Mouse (Mus musculus) CH12.LX (cell line): Measurements from ENCODE around the gene Pdzd2. TPM values are rescaled to one million over a fixed set of nuclear protein-coding genes. Genes with fewer than 3 reads are reported as not detected.

ENCODE experiments used
- DNase-seq: peaks from one replicate; pipeline ENCODE4 v3.0.0-alpha.2; 2013; ENCODE audit errors: extremely low read depth
- H3K27ac ChIP-seq: 2 replicates; pipeline ENCODE4 v1.5.1; 2012; ENCODE audit warnings: low read depth, mild to moderate bottlenecking, control low read depth, moderate library complexity; ENCODE audit not compliant: insufficient read depth
- H3K27me3 ChIP-seq: replicated peaks from 2 replicates; pipeline ENCODE3; 2012; ENCODE audit warnings: inconsistent platforms
- H3K36me3 ChIP-seq, 2 experiments: replicated peaks in 1 of 2; 2 replicates each; pipeline versions ENCODE3 to v1.6.1; 2012; ENCODE audit warnings: inconsistent platforms in 1 of 2, low read length in 1 of 2, mild to moderate bottlenecking in 1 of 2, mixed read lengths in 1 of 2, moderate library complexity in 1 of 2; ENCODE audit not compliant: control insufficient read depth in 1 of 2, insufficient read depth in 1 of 2
- H3K4me1 ChIP-seq, 2 experiments: 2 replicates each; pipeline ENCODE4 v1.6.1; 2012; ENCODE audit warnings: inconsistent platforms in 1 of 2, moderate library complexity in 1 of 2; ENCODE audit not compliant: insufficient read depth in 2 of 2, control insufficient read depth in 1 of 2
- H3K4me2 ChIP-seq: 2 replicates; pipeline ENCODE4 v1.6.1; 2012; ENCODE audit warnings: low read depth, mild to moderate bottlenecking, control low read depth; ENCODE audit not compliant: poor library complexity, insufficient read depth, severe bottlenecking
- H3K4me3 ChIP-seq, 3 experiments: fragments of 150-350 bp in 1 of 3; sonication (generic) in 1 of 3; replicated peaks in 1 of 3; 2 replicates each; pipeline versions ENCODE3 to v1.5.1; 2011 to 2012; ENCODE audit warnings: low read depth in 2 of 3, low read length in 2 of 3, mild to moderate bottlenecking in 2 of 3, moderate library complexity in 2 of 3, control low read depth in 1 of 3, improper control_type of control experiment in 1 of 3, inconsistent platforms in 1 of 3, mixed read lengths in 1 of 3; ENCODE audit not compliant: poor library complexity in 1 of 3
- H3K79me2 ChIP-seq: replicated peaks from 2 replicates; pipeline ENCODE4 v1.6.1; 2012; ENCODE audit warnings: mild to moderate bottlenecking, moderate library complexity; ENCODE audit not compliant: control insufficient read depth, poor library complexity, insufficient read depth, severe bottlenecking; ENCODE audit errors: extremely low read depth
- H3K9ac ChIP-seq: 2 replicates; pipeline ENCODE4 v1.6.1; 2012; ENCODE audit warnings: low read depth, mild to moderate bottlenecking, control low read depth, moderate library complexity; ENCODE audit not compliant: insufficient read depth
- H3K9me3 ChIP-seq: replicated peaks from 2 replicates; pipeline ENCODE3; 2012; ENCODE audit warnings: low read length, inconsistent platforms, mixed read lengths
- BHLHE40 ChIP-seq: IDR thresholded peaks from 2 replicates; pipeline ENCODE4 v1.6.1; 2011; ENCODE audit warnings: mild to moderate bottlenecking, low read depth, low read length, improper control_type of control experiment
- CHD1 ChIP-seq: IDR thresholded peaks from 2 replicates; pipeline ENCODE4 v1.6.1; 2012; ENCODE audit warnings: low read depth, low read length, improper control_type of control experiment, inconsistent platforms
- CHD2 ChIP-seq: IDR thresholded peaks from 2 replicates; pipeline ENCODE4 v1.6.1; 2011; ENCODE audit warnings: low read length, improper control_type of control experiment
- CTCF ChIP-seq, 2 experiments: IDR thresholded peaks in 1 of 2; conservative IDR thresholded peaks in 1 of 2; 2 replicates each; pipeline ENCODE4 v1.5.1; 2011 to 2012; ENCODE audit warnings: low read depth in 2 of 2, low read length in 2 of 2, improper control_type of control experiment in 1 of 2, inconsistent platforms in 1 of 2, mild to moderate bottlenecking in 1 of 2, moderate library complexity in 1 of 2
- E2F4 ChIP-seq: IDR thresholded peaks from 2 replicates; pipeline ENCODE4 v1.6.1; 2011; ENCODE audit warnings: low read depth, low read length, improper control_type of control experiment; ENCODE audit not compliant: insufficient replicate concordance
- ELF1 ChIP-seq: IDR thresholded peaks from 2 replicates; pipeline ENCODE4 v1.6.1; 2014; ENCODE audit warnings: low read depth, mild to moderate bottlenecking, inconsistent platforms, low read length, improper control_type of control experiment
- EP300 ChIP-seq: IDR thresholded peaks from 2 replicates; pipeline ENCODE4 v1.6.1; 2011; ENCODE audit warnings: low read length, improper control_type of control experiment
- ETS1 ChIP-seq: conservative IDR thresholded peaks from 2 replicates; pipeline ENCODE4 v1.6.1; 2012; ENCODE audit warnings: low read depth, mild to moderate bottlenecking, inconsistent platforms, low read length, improper control_type of control experiment, moderate library complexity
- GABPA ChIP-seq: IDR thresholded peaks from 2 replicates; pipeline ENCODE4 v1.6.1; 2012; ENCODE audit warnings: low read depth, low read length, improper control_type of control experiment, inconsistent platforms; ENCODE audit not compliant: insufficient replicate concordance
- HCFC1 ChIP-seq: IDR thresholded peaks from 2 replicates; pipeline ENCODE4 v1.6.1; 2012; ENCODE audit warnings: low read depth, mild to moderate bottlenecking, inconsistent platforms, low read length, improper control_type of control experiment
- IRF4 ChIP-seq: IDR thresholded peaks from 2 replicates; pipeline ENCODE4 v1.6.1; 2014; ENCODE audit warnings: low read depth, mild to moderate bottlenecking, inconsistent platforms, low read length, improper control_type of control experiment
- JUN ChIP-seq: IDR thresholded peaks from 2 replicates; pipeline ENCODE4 v1.6.1; 2011; ENCODE audit warnings: low read depth, mild to moderate bottlenecking, low read length, improper control_type of control experiment, moderate library complexity; ENCODE audit not compliant: insufficient read depth
- JUND ChIP-seq: conservative IDR thresholded peaks from 2 replicates; pipeline ENCODE4 v1.6.1; 2011; ENCODE audit warnings: low read depth, low read length, improper control_type of control experiment
- KAT2A ChIP-seq: IDR thresholded peaks from 2 replicates; pipeline ENCODE4 v1.6.1; 2012; ENCODE audit warnings: low read length, improper control_type of control experiment, inconsistent platforms; ENCODE audit not compliant: insufficient replicate concordance
- MAFK ChIP-seq: IDR thresholded peaks from 2 replicates; pipeline ENCODE4 v1.6.1; 2011; ENCODE audit warnings: low read length, improper control_type of control experiment; ENCODE audit not compliant: insufficient replicate concordance
- MAX ChIP-seq: IDR thresholded peaks from 2 replicates; pipeline ENCODE4 v1.6.1; 2011; ENCODE audit warnings: low read length, improper control_type of control experiment
- MAZ ChIP-seq: IDR thresholded peaks from 2 replicates; pipeline ENCODE4 v1.6.1; 2012; ENCODE audit warnings: low read depth, mild to moderate bottlenecking, inconsistent platforms, low read length, improper control_type of control experiment, moderate library complexity
- MEF2A ChIP-seq: IDR thresholded peaks from 2 replicates; pipeline ENCODE4 v1.6.1; 2014; ENCODE audit warnings: low read depth, mild to moderate bottlenecking, inconsistent platforms, low read length, improper control_type of control experiment, borderline replicate concordance
- MXI1 ChIP-seq: IDR thresholded peaks from 2 replicates; pipeline ENCODE4 v1.6.1; 2011; ENCODE audit warnings: mild to moderate bottlenecking, low read depth, low read length, improper control_type of control experiment
- MYC ChIP-seq: IDR thresholded peaks from 2 replicates; pipeline ENCODE4 v1.6.1; 2011; ENCODE audit warnings: low read depth, mild to moderate bottlenecking, improper control_type of control experiment, low read length
- NELFE ChIP-seq: IDR thresholded peaks from 2 replicates; pipeline ENCODE4 v1.6.1; 2011; ENCODE audit warnings: low read depth, low read length, improper control_type of control experiment
- NRF1 ChIP-seq: IDR thresholded peaks from 2 replicates; pipeline ENCODE4 v1.6.1; 2014; ENCODE audit warnings: low read depth, mild to moderate bottlenecking, inconsistent platforms, low read length, improper control_type of control experiment, moderate library complexity
- PAX5 ChIP-seq: IDR thresholded peaks from 2 replicates; pipeline ENCODE4 v1.6.1; 2012; ENCODE audit warnings: low read length, inconsistent platforms, mixed read lengths
- POLR2A ChIP-seq: IDR thresholded peaks from 2 replicates; pipeline ENCODE4 v1.6.1; 2011; ENCODE audit warnings: low read depth, mild to moderate bottlenecking, improper control_type of control experiment, low read length
- POLR2AphosphoS2 ChIP-seq: IDR thresholded peaks from 2 replicates; pipeline ENCODE4 v1.6.1; 2011; ENCODE audit warnings: low read depth, low read length, improper control_type of control experiment
- RAD21 ChIP-seq: IDR thresholded peaks from 2 replicates; pipeline ENCODE4 v1.6.1; 2011; ENCODE audit warnings: low read depth, mild to moderate bottlenecking, low read length, improper control_type of control experiment, moderate library complexity
- RCOR1 ChIP-seq: conservative IDR thresholded peaks from 2 replicates; pipeline ENCODE4 v1.6.1; 2012; ENCODE audit warnings: low read depth, mild to moderate bottlenecking, inconsistent platforms, low read length, improper control_type of control experiment
- SIN3A ChIP-seq: IDR thresholded peaks from 2 replicates; pipeline ENCODE4 v1.6.1; 2012; ENCODE audit warnings: low read length, improper control_type of control experiment, inconsistent platforms
- SMC3 ChIP-seq: IDR thresholded peaks from 2 replicates; pipeline ENCODE4 v1.6.1; 2011; ENCODE audit warnings: low read depth, low read length, improper control_type of control experiment
- TBP ChIP-seq: conservative IDR thresholded peaks from 2 replicates; pipeline ENCODE4 v1.6.1; 2011; ENCODE audit warnings: low read depth, low read length, improper control_type of control experiment
- TCF12 ChIP-seq: IDR thresholded peaks from 2 replicates; pipeline ENCODE4 v1.6.1; 2014; ENCODE audit warnings: low read depth, mild to moderate bottlenecking, inconsistent platforms, low read length, improper control_type of control experiment
- UBTF ChIP-seq: IDR thresholded peaks from 2 replicates; pipeline ENCODE4 v1.6.1; 2012; ENCODE audit warnings: low read depth, mild to moderate bottlenecking, inconsistent platforms, low read length, improper control_type of control experiment, moderate library complexity
- USF1 ChIP-seq: IDR thresholded peaks from 2 replicates; pipeline ENCODE4 v1.6.1; 2014; ENCODE audit warnings: low read depth, mild to moderate bottlenecking, inconsistent platforms, low read length, improper control_type of control experiment
- USF2 ChIP-seq: conservative IDR thresholded peaks from 2 replicates; pipeline ENCODE4 v1.6.1; 2011; ENCODE audit warnings: low read depth, low read length, improper control_type of control experiment
- ZC3H11A ChIP-seq: IDR thresholded peaks from 2 replicates; pipeline ENCODE4 v1.6.1; 2012; ENCODE audit warnings: low read depth, mild to moderate bottlenecking, inconsistent platforms, low read length, improper control_type of control experiment
- ZKSCAN1 ChIP-seq: IDR thresholded peaks from 2 replicates; pipeline ENCODE4 v1.6.1; 2012; ENCODE audit warnings: low read depth, inconsistent platforms, low read length, improper control_type of control experiment, borderline replicate concordance
- ZMIZ1 ChIP-seq: IDR thresholded peaks from 2 replicates; pipeline ENCODE4 v1.6.1; 2012; ENCODE audit warnings: low read depth, mild to moderate bottlenecking, inconsistent platforms, low read length, improper control_type of control experiment
- ZNF384 ChIP-seq: IDR thresholded peaks from 2 replicates; pipeline ENCODE4 v1.6.1; 2012; ENCODE audit warnings: low read depth, low read length, improper control_type of control experiment, inconsistent platforms
- dilution Hi-C: fragments of 300-500 bp; cut with MboI; formaldehyde crosslinking; loops from 2 replicates; pipeline ENCODE4 v1.14.3; 2020; ENCODE audit warnings: low sequenced_read_pairs; ENCODE audit not compliant: extremely low pct_unique_long_range_greater_than_20kb, extremely low pct_ligation_motif_present
- in situ Hi-C: fragments of 300-500 bp; cut with MboI; formaldehyde crosslinking; loops from 3 replicates; pipeline ENCODE4 v1.14.3; 2019; ENCODE audit warnings: low sequenced_read_pairs, low pct_ligation_motif_present, low pct_unique_long_range_greater_than_20kb, mixed read lengths
- polyA plus RNA-seq: library from polyadenylated mRNA; unstranded; fragments of >175 nt; gene quantifications from 2 replicates; pipeline ENCODE4 v1.2.1, GENCODE M21; 2012; ENCODE audit warnings: low read depth; ENCODE audit not compliant: insufficient read length
- total RNA-seq, 2 experiments: library from RNA; depleted of rRNA; stranded (reverse); fragments of 300-350 nt in 1 of 2; fragments of >200 nt in 1 of 2; gene quantifications; 2 replicates each; pipeline ENCODE4 v1.2.3; 2012 to 2014

The Pdzd2 gene
- total and polyA plus RNA-seq, 3 experiments = 0.04 to 0.24 (median 0.17) TPM

GRCm38 (mm10) chr15:12321091-12321787, 418.5 kb downstream of the Pdzd2 start, which contains the start of gene Golph3:
Gene Golph3 (plus strand): TSS chr15:12321450.
- H3K27me3 ChIP-seq = peaks cover 21% of the 10 kb centered on the region
- peak within 1 kb of the TSS; percentile 75 to 100 (median 96) for H3K4me3 ChIP-seq
- in situ Hi-C loops = no loop called here
- DNase-seq = peak; percentile 92
- peaks cover 4 to 18% of the 10 kb centered on the region in 2 experiments for H3K36me3 ChIP-seq
- no peak for TF ChIP-seq MAFK
- TF ChIP-seq RAD21 = no peak
- TF ChIP-seq EP300 = 0 out of 2 replicates have a peak, but pooled peaks have one; percentile 34
- no peak; the same call in 1 of the 2 replicates for TF ChIP-seq UBTF
- TF ChIP-seq MAZ = no peak
- TF ChIP-seq ZMIZ1 = peak; percentile 78
- no peak for TF ChIP-seq MYC
- peak; percentile 90 for TF ChIP-seq NELFE
- no peak for TF ChIP-seq ZC3H11A
- no peak for TF ChIP-seq PAX5
- no peak for TF ChIP-seq SMC3
- no peak for TF ChIP-seq RCOR1
- no peak for TF ChIP-seq E2F4
- no peak for TF ChIP-seq BHLHE40
- TF ChIP-seq ZNF384 = no peak
- no peak for TF ChIP-seq JUND
- peak; percentile 66 for TF ChIP-seq SIN3A
- TF ChIP-seq USF2 = no peak
- no peak for TF ChIP-seq USF1
- no peak for TF ChIP-seq CTCF (conservative IDR thresholded peaks at IDR 0.05 in 1 of 2, IDR thresholded peaks at IDR 0.05 in 1 of 2; ENCODE audit: low read depth in 2 of 2, low read length in 2 of 2)
- TF ChIP-seq HCFC1 = peak; percentile 48; the same call in 1 of the 2 replicates
- TF ChIP-seq ZKSCAN1 = no peak
- no peak for TF ChIP-seq ETS1
- TF ChIP-seq ELF1 = peak; percentile 85
- TF ChIP-seq NRF1 = peak; percentile 74
- peak; percentile 88 for TF ChIP-seq POLR2A
- TF ChIP-seq JUN = no peak
- no peak for TF ChIP-seq CHD2
- TF ChIP-seq CHD1 = no peak
- peak; percentile 83 for TF ChIP-seq TCF12
- TF ChIP-seq KAT2A = 0 out of 2 replicates have a peak, but pooled peaks have one; percentile 52
- no peak for TF ChIP-seq GABPA
- peak; percentile 44; the same call in 1 of the 2 replicates for TF ChIP-seq IRF4
- TF ChIP-seq TBP = 0 out of 2 replicates have a peak, but pooled peaks have one; percentile 36
- no peak; the same call in 1 of the 2 replicates for TF ChIP-seq POLR2AphosphoS2
- peak; percentile 67; the same call in 1 of the 2 replicates for TF ChIP-seq MXI1
- no peak for TF ChIP-seq MAX
- peak; percentile 32; the same call in 1 of the 2 replicates for TF ChIP-seq MEF2A
- H3K9ac ChIP-seq = peak within 1 kb of the TSS; percentile 97
- peak within 1 kb of the TSS; percentile 69 for H3K27ac ChIP-seq
- dilution Hi-C loops = no loop called here
- peaks cover 6 to 30% of the 10 kb centered on the region in 2 experiments; a peak in 3 of 4 replicates for H3K4me1 ChIP-seq
- H3K4me2 ChIP-seq = peak within 1 kb of the TSS; percentile 98
- no peaks in the 10 kb centered on the region for H3K9me3 ChIP-seq
- peaks cover 45% of the 10 kb centered on the region for H3K79me2 ChIP-seq
